Mouse (Mus musculus) urinary bladder, postnatal 14 days (tissue): ENCODE measurements around the gene Oas1h.
"Not testable (repeated sequence)": the region's sequence is repeated elsewhere in the genome, so short reads cannot be mapped to it uniquely, and the experiment has no call there.

Experiments
- DNase-seq: peaks from one replicate; pipeline ENCODE4 v3.0.0; 2021; ENCODE audit warnings: low spot score

The Oas1h gene

DNA sequence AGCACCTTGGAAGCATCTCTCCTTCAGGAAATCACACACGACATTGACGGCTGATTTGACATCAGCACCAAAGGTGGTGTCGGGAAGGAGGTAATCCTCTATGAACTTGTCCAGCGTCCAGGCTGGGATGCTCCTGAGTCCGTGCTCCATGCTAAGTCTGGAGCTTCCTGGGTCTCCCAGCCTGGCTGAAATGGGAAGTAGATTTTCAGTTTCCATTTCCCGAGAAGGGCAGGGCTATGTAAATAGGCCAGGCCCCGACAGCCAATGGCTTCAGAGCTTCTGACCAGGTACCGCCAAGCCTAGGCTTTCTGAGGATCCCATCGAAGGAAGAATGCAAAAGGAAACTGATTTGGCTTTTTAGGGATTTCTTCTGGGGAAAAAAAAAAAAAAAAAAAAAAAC, 26.2 kb downstream of the Oas1h start, which contains the start of gene Oas1g:
Oas1g (minus strand) TSS at position 201 of the 400 bp plus-strand sequence.
- not testable (repeated sequence) for DNase-seq

DNA sequence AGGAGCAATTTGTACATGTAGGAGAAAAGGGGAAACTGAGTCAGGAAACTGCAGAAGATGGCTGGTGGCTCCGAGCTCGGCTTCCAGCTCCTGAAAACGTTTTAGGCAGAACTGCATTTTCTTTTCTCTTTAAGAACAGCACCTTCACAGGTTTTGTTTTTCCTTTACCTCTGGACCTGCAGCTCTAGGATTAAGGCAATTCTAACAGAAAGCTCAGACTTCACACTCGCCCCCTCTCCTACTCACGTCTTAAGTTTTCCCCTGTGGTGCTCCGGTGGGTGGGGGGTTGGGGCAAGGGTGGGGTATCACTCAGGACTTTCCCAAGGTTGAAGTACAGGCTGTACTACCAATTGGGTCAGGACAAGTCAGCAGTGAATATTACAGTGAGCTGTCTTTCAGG, 26.6 kb downstream of the Oas1h start:
- DNase-seq, result no peak

DNA sequence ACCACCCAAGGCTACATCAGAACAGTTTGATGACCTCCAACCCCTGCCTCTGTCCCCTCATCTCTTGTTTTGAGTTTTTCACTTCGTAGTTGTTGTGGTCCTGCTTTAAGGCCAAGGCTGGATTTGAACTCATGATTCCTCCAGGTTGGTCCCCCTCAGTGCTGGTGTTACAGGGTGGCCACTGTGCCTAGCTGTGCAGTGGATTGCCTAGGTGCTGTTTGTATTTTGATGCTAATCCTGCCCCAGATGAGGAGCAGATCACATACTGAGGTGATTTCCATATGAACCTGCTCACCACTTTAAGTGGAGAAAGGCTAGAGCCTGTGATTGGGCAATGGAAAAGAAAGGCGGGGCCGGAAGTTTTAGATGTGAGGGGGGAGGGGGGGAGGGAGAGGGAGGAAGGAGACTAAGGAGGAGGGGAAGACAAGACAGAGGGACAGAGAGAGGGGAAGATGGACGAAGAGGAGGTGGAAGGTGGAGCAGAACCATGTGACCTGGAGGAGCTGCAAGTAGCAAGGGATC, 27.1 kb downstream of the Oas1h start:
- DNase-seq, result not testable (repeated sequence)

DNA sequence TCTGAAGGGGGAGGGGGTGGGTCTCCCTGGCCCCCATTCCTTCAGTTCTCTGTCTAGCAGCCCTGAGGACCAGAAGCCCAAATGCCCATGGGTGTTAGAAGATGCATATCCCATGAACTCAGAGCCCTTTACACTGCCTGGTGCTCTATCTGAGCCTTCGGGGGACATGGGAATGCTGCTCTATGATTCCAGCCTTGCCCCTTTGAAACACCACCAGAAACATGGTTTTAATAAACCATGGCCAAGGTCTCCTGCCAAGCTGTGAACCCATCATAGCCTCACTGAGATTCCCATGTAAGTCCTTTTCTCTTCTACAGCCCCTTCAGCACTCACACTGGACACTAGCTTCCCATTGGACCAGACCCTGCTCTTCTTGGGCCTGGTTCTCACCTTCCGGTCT, 28.8 kb downstream of the Oas1h start:
- no peak for DNase-seq

DNA sequence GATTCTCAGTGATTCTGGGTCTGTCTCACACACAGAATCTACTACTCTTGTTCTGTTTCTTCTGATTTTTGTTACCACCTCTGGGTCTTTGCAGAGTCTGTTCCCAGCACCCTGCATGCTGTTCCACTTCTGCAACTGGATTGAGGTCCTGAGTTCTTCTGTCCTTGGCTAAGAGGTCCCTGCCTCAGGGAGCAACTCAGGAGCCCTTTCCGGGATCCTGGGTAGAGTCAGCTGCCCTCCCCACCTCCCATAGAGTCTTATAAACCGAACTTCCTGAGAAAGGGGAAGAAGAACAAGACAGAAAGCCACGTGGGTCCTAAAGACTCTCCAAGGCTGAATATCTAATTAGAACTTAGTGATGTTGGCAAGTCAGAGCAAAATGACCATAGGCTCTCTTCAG, 29.8 kb downstream of the Oas1h start:
- no peak for DNase-seq

DNA sequence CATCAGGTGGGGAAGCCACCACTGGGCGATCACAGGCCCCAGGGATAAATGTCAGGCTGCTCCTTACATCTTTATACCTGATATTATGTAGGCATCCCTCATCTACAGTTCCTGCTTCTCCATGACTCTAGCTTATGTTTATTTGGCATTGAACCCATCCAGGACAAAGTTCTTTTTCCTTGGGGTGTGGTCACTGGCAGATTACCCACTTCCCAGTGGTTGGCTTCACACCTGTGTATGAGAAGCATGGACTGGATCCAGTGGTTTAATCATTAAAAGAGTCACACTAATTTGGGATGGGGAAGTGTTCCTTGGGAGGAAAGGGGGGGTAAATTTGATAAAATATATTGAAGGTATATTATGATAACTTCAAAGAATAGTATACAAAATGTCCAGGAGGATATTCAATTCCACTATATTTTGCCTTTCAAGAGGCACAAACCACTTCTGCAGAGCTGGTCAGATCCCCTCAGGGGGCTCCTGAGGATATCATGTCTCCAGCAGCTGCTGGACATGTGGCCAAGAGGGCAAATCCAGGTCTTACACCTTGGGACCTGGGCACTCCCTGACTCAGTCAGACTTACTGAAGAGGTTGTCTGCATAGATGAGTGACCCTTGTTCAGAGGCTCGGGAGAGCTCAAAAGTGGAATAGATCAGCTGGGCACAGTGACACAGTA, 30.5 kb downstream of the Oas1h start:
- DNase-seq, result not testable (repeated sequence)

DNA sequence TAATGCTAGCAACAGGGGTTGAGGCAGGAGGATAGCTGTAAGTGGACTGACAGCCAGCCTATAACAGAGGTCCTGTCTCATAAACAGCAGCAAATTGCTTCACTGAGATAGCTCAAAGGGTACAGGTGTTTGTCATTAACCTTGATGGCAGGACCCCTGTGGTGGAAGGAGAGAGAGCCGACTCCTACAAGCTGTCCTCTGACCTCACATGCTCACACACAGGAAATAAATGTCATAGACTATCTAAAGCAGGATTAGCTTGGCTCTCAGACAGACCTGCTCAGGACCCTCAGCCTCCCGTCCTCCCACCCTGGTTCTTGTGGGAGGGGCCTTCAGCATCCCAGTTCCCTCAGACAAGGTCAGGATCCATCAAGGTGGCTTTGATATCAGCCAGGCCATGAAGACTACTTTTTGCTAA, 31.0 kb downstream of the Oas1h start:
- DNase-seq, result no peak

DNA sequence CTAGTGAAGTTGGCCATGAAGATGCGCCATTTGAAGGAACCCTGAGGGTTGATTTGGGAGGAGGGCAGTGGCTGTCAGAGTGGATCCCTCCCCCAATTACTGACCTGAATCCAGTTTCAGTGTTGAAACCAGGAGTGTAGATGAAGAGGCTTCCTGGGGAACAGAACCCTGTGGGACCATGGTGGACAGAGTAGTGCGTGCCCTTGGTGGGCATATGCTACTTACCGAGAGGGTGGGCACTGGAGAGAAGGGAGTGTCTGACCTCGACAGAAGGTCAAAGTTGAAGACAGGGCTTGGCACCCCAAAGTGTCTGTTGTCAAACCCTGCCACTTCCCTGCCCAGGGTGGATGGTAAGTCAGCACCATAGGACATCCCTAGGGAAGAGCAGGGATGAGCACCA, 32.6 kb downstream of the Oas1h start:
- not testable (repeated sequence) for DNase-seq

DNA sequence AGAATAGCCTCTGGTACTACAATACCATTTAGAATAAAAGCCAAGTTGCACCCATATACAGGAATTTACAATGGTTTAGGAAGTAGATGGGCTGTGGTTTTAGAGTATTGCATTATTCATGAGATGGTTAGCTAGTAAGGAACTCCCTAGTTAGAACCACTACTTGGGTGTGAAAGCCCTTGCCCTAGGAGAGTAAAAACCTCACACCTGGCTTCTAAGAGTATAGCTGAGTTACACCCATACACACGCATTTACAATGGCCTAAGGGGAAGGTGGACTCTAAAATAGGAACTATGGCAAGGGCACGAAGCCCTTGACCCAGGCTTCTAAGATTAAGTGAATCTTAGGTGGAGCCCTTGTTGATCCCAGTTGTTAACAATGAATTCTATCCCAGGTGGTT, 33.5 kb downstream of the Oas1h start:
- not testable (repeated sequence) for DNase-seq

DNA sequence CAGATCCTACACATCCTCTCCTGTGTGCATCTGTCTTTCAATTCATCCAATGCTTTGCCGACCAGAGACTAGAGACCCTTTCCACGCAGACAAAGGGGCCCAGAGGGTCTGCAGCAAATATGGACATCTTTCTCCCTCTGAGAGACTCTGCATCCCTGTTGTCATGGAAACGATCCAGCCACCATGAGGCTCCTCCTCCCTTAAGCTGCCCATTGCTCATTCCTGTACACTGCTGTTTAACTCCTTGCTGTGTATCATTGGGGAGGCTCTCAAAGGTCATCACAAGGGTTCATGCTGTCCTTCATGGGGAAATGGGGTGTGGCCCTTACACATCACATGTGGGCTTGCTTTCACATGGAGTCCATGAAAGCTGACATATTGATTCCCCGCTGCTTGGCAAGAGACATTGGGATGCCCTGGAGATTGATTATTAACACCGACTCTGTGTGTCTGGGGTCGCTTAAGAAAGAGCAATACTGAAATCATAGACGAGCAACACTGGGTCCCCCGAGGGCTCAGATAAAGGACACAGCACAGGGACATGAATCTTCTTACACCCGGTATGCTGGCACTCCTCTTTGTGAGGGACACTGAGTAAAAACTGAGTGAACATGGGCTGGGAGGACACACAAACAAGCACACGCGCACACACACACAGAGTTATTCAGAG, 34.1 kb downstream of the Oas1h start:
- DNase-seq, result no peak

DNA sequence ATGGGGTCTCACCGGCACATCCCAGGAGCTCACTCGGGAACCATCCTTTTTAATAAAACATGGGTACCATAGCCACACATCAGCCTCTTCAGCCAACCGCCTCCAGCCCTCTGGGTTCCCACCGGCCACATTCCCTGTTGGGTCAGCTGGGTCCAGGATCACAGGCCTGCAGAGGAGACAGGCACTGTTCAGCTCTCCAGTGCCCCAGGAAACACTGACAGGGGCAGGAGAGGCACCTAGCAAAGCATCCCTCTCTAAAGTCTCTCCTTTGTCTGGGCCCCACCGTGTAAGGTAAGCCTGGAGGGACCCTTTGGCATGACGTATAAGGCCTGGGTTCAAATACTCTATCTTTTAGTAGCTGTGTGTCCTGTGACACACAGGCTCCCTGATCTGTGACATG, 37.1 kb downstream of the Oas1h start:
- DNase-seq, result no peak

DNA sequence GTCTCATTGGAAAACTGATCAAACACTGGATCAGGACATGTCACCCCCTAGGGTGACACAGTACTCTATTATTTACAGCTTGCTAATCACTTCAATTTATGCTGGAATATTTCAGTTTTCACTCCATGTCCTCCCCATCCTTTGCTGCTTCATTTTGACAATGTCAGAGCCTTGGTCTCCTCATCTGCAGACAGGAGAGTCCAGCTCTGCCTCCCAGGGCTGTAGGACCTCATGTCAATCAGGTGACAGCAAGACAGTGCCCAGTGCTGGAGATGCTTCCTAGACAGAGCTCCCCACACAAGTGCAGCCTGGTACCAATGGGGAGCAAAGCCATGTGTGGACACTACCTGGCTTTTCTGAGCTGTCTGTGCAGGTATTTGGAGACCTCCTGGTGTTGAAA, 37.5 kb downstream of the Oas1h start:
- no peak for DNase-seq

DNA sequence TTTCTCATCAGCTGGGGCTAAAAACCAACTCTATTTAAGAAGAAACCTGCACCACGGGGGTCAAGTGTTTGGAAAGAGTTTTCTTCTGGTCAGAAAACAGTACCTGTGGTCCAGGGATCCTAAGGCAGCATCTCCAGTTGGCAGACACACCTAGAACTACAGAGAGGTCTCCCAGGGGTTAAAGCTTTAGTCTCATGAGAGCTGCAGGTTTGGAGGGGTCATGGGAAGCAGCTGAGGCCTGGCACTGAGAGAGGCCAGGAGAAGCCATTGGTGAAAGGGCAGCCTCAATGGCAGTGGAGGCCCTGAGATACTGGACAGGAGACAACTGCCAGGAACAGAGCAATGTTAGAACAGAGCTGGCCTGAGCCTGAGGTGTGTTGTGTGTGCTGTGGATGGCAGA, 39.4 kb downstream of the Oas1h start:
- no peak for DNase-seq

DNA sequence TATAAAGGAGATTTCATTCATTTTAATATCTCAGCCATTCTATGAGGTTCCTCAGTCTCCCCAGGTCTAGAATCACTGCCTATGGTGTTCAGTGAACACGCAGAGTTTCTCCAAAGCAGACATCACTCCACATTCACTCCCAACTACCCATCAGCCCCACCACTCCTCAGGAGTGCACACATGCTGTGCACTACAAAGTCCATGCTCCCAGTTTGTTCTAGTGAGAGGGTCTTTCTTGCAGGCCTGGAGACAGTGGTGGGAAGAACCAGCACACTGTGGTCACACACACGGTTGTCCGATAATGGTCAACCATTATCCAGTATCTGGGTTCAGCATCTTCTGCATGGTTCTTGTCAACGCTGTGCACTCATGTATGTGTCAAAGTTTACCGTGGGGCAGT, 40.8 kb downstream of the Oas1h start:
- no peak for DNase-seq

DNA sequence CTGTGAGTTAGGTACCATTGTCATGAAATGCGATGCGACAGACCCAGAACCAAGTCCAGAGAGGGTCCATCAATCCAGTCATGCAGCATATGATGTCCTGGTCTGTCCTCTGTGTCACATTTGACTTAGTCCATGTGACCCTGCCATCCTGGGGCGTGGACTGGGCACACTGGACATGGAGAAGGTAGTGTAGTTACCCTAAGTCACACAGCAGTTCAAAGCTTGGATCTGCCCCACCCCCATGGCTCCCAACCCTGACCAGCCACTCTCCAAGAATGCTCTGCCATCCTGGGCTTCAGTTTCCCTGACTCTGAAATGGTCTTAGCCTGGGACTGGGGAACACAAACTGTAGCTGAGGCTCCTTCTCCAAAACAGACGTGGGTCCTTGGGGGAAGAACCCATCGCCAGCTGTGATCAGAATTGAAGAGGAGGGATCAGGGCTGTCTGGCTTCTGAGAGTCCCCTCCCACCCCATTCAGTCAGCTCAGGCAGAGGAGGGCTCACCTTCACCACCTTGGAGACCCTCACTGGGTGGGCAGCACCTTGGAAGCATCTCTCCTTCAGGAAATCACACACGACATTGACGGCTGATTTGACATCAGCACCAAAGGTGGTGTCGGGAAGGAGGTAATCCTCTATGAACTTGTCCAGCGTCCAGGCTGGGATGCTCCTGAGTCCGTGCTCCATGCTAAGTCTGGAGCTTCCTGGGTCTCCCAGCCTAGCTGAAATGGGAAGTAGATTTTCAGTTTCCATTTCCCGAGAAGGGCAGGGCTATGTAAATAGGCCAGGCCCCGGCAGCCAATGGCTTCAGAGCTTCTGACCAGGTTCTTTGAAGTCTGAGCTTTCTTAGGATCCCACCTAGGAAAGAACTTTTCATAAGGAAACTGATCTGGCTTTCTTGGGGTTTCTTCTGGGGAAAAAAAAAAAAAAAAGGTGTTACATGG, 45.8 kb downstream of the Oas1h start, which contains the start of gene Oas1a:
Oas1a (minus strand) TSS at position 731 of the 943 bp plus-strand sequence.
- DNase-seq, result not testable (repeated sequence)

DNA sequence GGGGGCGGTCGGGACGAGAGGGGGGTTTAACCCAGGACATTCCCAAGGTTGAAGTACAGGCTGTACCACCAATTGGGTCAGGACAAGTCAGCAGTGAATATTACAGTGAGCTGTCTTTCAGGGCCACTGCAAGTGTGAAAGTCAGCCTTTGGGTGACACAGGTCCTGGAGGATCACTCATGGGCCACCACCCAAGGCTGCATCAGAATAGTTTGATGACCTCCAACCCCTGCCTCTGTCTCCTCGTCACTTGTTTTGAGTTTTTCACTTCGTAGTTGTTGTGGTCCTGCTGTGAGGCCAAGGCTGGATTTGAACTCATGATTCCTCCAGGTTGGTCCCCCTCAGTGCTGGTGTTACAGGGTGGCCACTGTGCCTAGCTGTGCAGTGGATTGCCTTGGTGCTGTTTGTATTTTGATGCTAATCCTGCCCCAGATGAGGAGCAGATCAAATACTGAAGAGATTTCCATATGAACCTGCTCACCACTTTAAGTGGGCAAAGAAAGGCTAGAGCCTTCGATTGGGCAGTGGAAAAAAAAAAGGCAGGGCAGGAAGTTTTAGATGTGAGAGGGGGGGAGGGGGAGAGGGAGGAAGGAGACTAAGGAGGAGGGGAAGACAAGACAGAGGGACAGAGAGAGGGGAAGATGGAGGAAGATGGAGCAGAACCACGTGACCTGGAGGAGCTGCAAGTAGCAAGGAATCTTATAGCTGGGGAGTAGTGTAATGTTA, 47.1 kb downstream of the Oas1h start:
- no peak for DNase-seq

DNA sequence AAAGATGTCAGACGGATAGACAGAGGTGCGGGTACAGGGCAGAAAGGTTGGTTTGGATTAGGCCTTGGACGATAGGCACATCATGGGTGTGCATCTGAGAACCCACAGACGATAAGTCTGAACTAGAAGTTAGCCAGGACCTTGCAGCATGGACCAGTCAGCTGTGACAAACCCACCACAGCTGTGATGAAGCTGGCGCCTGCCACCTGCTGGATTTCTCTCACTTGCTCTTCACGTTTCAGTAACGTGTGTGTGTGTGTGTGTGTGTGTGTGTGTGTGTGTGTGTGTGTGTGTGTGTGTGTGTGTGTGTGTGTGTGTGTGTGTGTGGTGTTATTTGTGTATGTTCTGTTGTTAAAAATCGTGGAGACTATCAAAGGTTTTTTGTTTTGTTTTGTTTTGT, 53.0 kb downstream of the Oas1h start, which contains the start of gene Oas1d:
Oas1d (plus strand) TSS at position 333 of the 400 bp plus-strand sequence.
- not testable (repeated sequence) for DNase-seq

DNA sequence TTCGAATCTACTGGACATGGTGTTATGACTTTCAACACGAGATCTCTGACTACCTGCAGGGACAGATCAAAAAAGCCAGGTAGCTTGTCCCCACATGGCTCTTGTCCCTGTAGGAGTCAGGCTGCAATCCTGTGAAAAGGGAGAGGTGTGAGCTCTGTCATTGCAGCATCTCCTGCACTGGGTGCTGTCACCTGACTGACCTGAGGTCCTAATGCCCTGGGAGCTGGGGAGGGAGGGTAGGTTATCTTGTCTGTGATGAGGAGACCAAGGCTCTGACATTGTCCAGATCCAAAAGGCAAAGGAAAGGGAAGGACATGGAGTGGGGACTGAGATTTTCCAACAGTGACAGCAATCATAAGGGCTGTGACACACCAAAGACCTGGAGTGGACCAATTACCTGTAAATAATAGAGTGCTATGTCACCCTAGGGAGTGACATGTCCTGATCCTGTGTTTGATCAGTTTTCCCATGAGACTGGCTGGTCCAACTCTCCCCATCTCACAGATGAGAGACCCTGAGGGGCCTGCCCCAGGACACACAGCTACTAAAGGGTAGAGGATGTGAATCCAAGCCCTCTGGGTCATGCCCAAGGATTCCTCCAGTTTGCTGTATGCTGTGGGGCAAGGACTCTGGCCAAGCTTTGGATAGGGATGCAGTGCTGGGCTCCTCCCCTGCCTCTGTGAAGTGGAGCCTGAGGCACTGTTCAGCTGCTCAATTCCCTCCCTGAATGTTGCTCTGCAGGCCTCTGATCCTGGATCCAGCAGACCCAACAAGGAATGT, 58.1 kb downstream of the Oas1h start:
- DNase-seq, result not testable (repeated sequence)

DNA sequence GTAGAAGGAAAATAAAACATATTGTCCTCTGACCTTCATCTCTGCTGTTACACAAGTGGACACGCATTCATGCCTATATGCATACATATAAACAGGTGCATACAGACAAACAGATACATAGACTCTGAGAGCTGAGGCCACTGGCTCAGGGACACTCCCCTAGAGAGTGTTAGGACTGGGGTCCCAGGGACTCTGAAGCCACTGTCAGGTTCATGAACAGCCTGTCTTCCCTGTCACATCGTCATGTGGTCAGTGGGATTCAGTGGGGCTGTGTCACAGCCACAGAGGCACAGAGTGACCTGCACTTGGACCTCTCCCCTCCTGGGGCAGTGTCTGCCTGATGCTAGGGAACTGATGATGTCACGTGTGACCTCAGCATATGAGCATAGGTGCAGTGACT, 59.1 kb downstream of the Oas1h start:
- no peak for DNase-seq
